Mouse (Mus musculus) left cerebral cortex, postnatal 4 days (tissue): ENCODE measurements around the gene Gpx8. TPM values are rescaled to one million over a fixed set of nuclear protein-coding genes. Genes with fewer than 3 reads are reported as not detected.
A peak's percentile ranks its signal among the peaks of the same experiment; 100 is the strongest.
"Not testable (repeated sequence)": the region's sequence is repeated elsewhere in the genome, so short reads cannot be mapped to it uniquely, and the experiment has no call there.

Experiments
- DNase-seq: peaks from one replicate; pipeline ENCODE4 v3.0.0-alpha.2; 2022
- intact Hi-C: fragments of 180-260 bp; cut with DNase I; formaldehyde crosslinking; loops from one replicate; pipeline ENCODE4 v1.15.1; 2025
- microRNA-seq: library from miRNA; unstranded; fragments of <30 nt; microRNA quantifications from one replicate; pipeline ENCODE4 v1.2.0, GENCODE M21; 2022
- total RNA-seq, 2 experiments: library from RNA; stranded (reverse); gene quantifications; 2 replicates each; pipeline ENCODE4 v1.2.3; 2021

Gene Gpx8
- total RNA-seq, 2 experiments from 2014 or later = 15.7 to 17.5 TPM

DNA sequence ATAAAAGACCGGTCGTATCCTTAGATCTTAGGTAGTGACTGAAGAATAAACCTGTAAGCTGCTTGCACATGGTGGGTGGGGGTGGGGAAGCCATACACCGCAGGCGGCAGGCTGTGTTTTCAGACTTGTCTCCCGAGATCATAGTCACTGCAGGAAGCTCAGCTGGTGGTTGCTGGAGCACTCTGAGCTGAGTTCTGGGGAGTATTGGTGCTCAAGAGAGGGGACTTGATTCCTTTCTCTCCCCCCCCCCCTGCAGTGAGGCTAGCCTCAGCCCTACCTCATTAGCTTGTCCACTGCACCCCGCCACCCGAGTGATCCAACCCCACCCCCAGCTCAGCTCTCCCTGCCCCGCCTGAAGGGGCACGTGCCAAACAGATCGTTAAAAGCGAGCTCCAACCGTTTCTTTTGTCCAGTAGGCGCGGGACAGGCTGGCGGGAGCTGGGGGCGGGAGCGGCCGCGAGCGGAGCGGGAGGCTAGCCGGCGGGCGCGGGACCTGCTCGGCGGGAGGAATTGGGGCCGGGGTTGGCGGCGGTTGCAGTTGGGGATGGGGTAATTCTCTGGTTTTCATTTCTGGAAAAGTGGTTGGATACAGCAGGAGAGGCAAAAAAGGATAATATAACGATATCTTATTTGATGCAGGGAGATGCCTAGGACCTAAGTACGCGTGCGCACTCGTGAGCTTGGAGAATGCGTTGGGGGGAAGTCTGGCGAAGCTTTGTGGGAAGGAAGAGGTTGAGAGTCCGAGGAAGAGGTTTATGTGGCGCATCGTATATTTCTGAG is 14.2 kb downstream of the Gpx8 start:
- intact Hi-C loops = loop anchor here (10.0 kb wide), 1 partner anchor 47 kb away; the partner anchor contains the start of gene Ccno
- peak; percentile 69 for DNase-seq

DNA sequence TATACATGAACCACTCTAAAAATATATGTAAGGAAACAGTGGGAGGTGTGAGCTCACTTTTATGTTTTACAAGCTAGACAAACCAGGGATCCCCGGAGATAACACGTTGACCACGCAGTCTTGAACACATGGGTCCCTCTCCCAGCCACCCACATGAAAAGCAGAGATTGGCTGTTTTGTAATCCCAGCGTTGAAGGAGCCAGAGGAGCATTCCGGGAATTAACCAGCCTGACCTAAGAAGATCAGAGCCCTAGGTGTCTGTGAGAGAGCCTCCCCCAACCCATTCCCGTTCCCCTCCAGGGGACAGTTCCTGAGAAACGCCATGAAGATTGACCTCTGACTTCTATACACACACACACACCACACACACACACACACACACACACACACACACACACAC is 14.9 kb downstream of the Gpx8 start:
- DNase-seq = no peak
- intact Hi-C loops = loop anchor here (10.0 kb wide), 1 partner anchor 47 kb away; the partner anchor contains the start of gene Ccno

DNA sequence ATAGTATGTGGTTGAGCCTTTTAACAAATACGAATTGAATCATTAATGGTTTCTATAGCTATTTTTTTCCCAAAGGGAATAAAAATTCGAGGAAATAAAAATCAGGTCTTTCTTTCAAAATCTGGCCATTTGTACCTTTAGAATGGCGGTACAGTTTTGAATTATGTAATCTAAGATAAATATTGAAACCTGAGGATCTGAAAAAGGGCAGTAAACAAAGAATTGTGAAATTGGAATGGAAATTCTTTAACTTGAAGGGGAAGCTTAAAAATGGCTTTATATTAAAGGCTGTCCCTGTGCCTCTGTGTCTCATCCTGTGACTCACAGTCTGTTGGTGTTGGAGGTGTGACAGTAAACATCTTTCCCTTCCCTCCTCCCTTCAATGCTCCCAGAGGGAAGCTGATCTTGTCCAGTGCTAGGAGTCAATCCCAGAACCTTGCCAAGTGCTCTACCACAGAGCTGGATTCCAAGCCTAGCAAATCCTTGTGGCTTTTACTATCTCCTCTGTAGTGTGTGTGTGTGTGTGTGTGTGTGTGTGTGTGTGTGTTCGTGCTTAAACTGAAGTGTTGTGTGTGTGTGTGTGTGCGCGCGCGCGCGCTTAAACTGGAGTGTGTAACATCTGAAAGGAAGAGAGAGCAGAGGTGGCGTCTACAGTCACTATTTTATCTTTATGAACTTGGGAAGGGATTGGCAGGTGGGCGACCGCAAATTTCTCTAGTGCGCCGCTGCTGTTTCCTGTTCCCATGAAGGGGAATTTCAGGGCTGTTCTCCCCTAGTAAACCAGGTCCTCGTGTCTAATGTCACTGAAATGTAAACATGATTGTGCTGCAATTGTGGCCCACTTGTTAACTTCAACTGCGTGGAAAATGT is 22.7 kb downstream of the Gpx8 start:
- intact Hi-C loops = no loop called here
- DNase-seq = no peak

GRCm38 (mm10) chr13:113022467-113022866 is 23.7 kb downstream of the Gpx8 start:
- intact Hi-C loops = no loop called here
- DNase-seq = no peak

DNA sequence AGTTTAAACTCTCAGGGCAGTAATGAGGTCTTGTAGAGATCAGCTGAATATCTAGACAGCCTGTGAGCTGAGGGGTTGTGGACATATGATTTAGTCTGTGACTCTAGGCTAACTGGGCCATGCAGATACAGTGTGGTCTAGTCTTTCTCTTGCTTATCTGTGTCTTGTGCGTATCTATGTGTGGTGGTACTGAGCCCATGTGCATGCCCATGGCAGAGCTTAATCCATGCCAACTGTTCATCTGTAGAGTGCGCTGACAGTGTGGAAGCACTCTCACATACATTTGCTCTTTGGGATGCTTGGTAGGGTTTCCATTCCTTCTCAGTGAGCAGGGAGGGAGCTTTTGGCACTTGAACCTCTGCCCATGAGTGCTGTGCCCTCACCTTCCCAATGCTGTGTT is 24.7 kb downstream of the Gpx8 start:
- DNase-seq = no peak
- intact Hi-C loops = no loop called here

- DNase-seq, intact Hi-C loops: not testable (repeated sequence)
These were observed 32.8 kb downstream of the Gpx8 start for GRCm38 (mm10) chr13:113013174-113013953.

GRCm38 (mm10) chr13:113012683-113013082 is 33.5 kb downstream of the Gpx8 start:
- intact Hi-C loops = no loop called here
- no peak for DNase-seq

GRCm38 (mm10) chr13:113000576-113001318 is 45.5 kb downstream of the Gpx8 start:
- DNase-seq = no peak
- intact Hi-C loops = no loop called here

DNA sequence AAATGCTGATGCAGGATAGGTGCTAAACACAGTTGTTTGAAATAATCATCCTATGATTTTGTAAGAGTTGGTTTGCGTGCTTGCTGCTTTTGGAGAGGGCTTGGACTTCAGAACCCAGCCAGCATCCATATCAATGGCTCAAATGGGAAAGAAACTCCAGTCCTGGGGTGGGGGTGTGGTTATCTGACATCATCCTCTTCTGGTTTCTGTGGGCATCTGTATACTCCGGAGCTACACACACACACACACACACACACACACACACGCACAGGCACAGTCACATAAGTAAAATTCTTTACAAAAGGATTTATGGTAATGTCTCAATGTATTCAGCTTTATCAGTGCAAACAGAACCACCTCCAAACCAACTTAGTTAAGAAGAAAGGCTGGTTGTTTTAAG is 46.1 kb downstream of the Gpx8 start:
- intact Hi-C loops = no loop called here
- DNase-seq = no peak

DNA sequence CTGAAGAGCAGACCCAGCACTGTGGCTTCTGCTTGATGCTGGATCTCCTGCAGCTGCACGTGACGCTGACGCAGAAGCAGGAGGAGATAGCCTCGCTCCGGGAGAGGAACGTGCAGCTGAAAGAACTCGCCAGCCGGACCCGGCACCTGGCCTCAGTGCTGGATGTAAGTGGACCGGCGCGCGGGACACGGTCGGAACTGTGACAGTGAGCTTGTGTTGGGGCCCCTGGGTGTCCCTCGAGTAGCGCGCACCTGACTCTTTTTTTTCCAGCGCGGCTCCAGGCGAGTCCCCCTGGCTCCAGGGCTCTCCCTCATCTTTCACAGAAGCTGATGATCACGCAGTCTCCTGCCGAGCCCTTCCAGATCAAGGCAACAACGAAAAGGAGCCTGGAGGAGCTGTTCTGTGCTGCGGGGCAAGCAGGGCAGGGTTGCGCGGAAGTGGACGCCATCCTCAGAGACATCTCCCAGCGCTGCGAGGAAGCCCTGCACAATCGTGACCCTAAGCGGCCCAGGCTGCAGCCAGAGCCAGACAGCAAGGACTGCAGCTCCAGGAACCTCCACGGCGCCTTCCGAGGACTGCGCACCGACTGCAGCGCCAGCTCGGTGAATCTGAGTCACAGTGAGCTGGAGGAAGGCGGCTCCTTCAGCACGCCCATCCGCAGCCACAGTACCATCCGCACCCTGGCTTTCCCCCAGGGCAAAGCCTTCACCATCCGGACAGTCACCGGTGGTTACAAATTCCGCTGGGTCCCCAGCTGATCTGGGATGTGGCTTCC is 47.6 kb downstream of the Gpx8 start:
- intact Hi-C loops = no loop called here
- peak; percentile 21 for DNase-seq

GRCm38 (mm10) chr13:112997369-112997768 is 48.8 kb downstream of the Gpx8 start:
- intact Hi-C loops = no loop called here
- DNase-seq = no peak

GRCm38 (mm10) chr13:112996407-112996806 is 49.8 kb downstream of the Gpx8 start:
- intact Hi-C loops = no loop called here
- DNase-seq = no peak

DNA sequence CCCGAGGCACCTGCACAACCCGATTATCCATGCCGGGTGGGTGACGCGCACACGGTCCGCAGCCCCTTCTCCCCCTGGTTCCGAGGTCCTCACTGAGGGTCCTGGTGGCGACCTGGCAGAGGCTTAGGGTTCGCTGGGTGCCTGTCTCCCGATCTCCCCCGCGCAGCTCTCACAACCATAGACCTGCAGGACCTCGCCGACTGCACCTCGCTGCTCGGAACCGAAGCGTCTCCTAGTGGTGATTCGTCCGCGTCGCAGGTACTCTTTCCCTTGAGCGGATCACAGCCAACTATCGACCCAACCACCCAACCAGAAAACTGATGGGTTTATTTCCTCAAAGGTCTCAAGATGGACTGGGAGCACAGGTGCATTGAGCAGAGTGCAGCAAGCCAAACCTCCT is 52.0 kb downstream of the Gpx8 start:
- intact Hi-C loops = no loop called here
- DNase-seq = peak; percentile 58

DNA sequence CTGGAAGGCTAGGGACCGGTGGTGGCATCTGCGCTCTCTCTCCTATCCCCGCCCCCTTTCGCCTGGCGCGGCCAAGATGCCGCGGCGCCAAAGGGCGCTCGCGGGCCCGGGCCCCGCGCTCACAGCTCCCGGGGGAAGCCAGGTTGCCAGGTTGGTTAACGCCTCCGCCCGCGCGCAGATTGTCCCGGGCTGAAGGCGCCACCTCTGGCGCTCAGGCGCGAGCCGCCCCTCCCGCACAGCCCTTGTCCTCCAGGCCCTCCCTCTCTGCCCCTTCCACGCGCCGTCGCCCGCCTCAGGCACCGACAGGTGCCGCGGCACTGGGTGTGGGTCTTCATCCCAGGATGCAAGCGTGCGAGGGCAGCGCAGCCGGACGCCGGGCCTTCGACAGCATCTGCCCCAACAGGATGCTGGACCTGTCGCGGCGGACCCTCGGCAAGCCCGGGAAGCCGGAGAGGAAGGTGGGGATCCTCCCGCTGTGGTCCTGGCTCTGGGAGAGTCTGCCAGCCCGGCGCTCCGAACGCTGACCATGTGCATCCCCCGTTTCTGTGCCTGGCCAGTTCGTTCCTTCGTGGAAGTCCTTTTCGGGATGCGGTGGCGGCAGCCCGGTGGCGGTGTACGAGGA is 52.6 kb downstream of the Gpx8 start, which contains the start of gene Mcidas:
TSS of gene Mcidas (plus strand) at position 315 of the 622 bp plus-strand sequence.
- DNase-seq = peak; percentile 56
- intact Hi-C loops = no loop called here

Small RNA genes within 50 kb of the gene (microRNA-seq; reads per million reads assigned to microRNA genes)
- gene Mir449a (3,392 reads per million, percentile 87 among the genes with 10 or more reads in this experiment), gene Mir449b (0.90 reads per million), gene Mir449c (4.8 reads per million, percentile 11 among the genes with 10 or more reads in this experiment)

Other genes with a start within 250 kb of the Gpx8 start
- 10 to 100 TPM; 32.1 to 32.9 TPM for gene Plpp1, start 245.6 kb downstream of the Gpx8 start, total RNA-seq
- gene Mtrex, start 119.0 kb downstream of the Gpx8 start, total RNA-seq = 10 to 100 TPM; 44.1 to 47.5 TPM
- 10 to 100 TPM; 31.7 to 33.1 TPM for gene Dhx29, start 119.0 kb downstream of the Gpx8 start, total RNA-seq
- 1 to 10 TPM in 1 of 2 experiments, under 1 TPM in 1; 0.76 to 1.3 TPM for gene Ccno, start 58.6 kb downstream of the Gpx8 start, total RNA-seq
- gene Mcidas, start 52.6 kb downstream of the Gpx8 start, total RNA-seq = under 1 TPM; 0.28 to 0.62 TPM
- gene Cdc20b, start 11.3 kb downstream of the Gpx8 start, total RNA-seq = 1 to 10 TPM in 1 of 2 experiments, under 1 TPM in 1; 0.83 to 1.0 TPM
- gene Gzma, start 54.6 kb upstream of the Gpx8 start, total RNA-seq = not detected
- under 1 TPM; 0.48 to 0.52 TPM for gene Esm1, start 163.2 kb upstream of the Gpx8 start, total RNA-seq
- not detected for gene Gzmk, start 179.5 kb upstream of the Gpx8 start, total RNA-seq
- 1 to 10 TPM; 1.5 to 1.7 TPM for gene BC067074, start 246.7 kb upstream of the Gpx8 start, total RNA-seq